Mouse (Mus musculus) hindbrain, embryonic 16.5 days (tissue): Measurements from ENCODE around the gene Plcl1. TPM values are rescaled to one million over a fixed set of nuclear protein-coding genes. Genes with fewer than 3 reads are reported as not detected.

ENCODE experiments used
- ATAC-seq: fragments of 200-750 bp; cut with Nextera tagmentation; 2 replicates; pipeline ENCODE4 v1.8.0; 2017; ENCODE audit warnings: moderate TSS enrichment, moderate library complexity
- H3K27ac ChIP-seq: fragments of 300-500 bp; sonication (generic); 2 replicates; pipeline ENCODE4 v1.5.1; 2014; ENCODE audit warnings: low read depth, mild to moderate bottlenecking, control low read depth, low read length, moderate library complexity
- H3K27me3 ChIP-seq: fragments of 300-500 bp; sonication (generic); replicated peaks from 2 replicates; pipeline ENCODE4 v1.6.1; 2014; ENCODE audit warnings: low read length; ENCODE audit not compliant: control insufficient read depth, insufficient read depth
- H3K36me3 ChIP-seq: fragments of 300-500 bp; sonication (generic); 2 replicates; pipeline ENCODE4 v1.6.1; 2014; ENCODE audit warnings: mild to moderate bottlenecking, low read length, moderate library complexity, mixed read lengths; ENCODE audit not compliant: control insufficient read depth, insufficient read depth
- H3K4me1 ChIP-seq: fragments of 300-500 bp; sonication (generic); 2 replicates; pipeline ENCODE4 v1.6.1; 2014; ENCODE audit warnings: low read depth, low read length; ENCODE audit not compliant: control insufficient read depth, insufficient read depth
- H3K4me2 ChIP-seq: fragments of 300-500 bp; sonication (generic); 2 replicates; pipeline ENCODE4 v1.6.1; 2014; ENCODE audit warnings: mild to moderate bottlenecking, low read length, control low read depth, moderate library complexity
- H3K4me3 ChIP-seq: fragments of 300-500 bp; sonication (generic); 2 replicates; pipeline ENCODE4 v1.5.1; 2014; ENCODE audit warnings: mild to moderate bottlenecking, low read length, control low read depth, moderate library complexity
- H3K9ac ChIP-seq: fragments of 300-500 bp; sonication (generic); 2 replicates; pipeline ENCODE4 v1.6.1; 2014; ENCODE audit warnings: low read depth, mild to moderate bottlenecking, control low read depth, low read length, moderate library complexity
- H3K9me3 ChIP-seq: fragments of 300-500 bp; sonication (generic); 2 replicates; pipeline ENCODE4 v1.6.1; 2014; ENCODE audit warnings: mild to moderate bottlenecking, low read length, moderate library complexity; ENCODE audit not compliant: control insufficient read depth
- WGBS: fragments of 180-500 bp; shearing (Covaris S2); extraction: QIAGEN DNeasy Blood & Tissue Kit; methylation state at CpG from one replicate; pipeline ENCODE4 v1.1.7; 2014; 5-methylcytosine and 5-hydroxymethylcytosine counted together
- polyA plus RNA-seq: library from polyadenylated mRNA; unstranded; fragments of >200 nt; fragmentation: Nextera tagmentation; extraction: Ambion mirVana; gene quantifications from 2 replicates; pipeline ENCODE4 v1.2.1, GENCODE M21; 2015

Gene Plcl1
- polyA plus RNA-seq, 1 experiment from 2014 or later: 3.7 TPM

GRCm38 (mm10) chr1:55429708-55430107, 24.0 kb downstream of the Plcl1 start:
- H3K4me2 ChIP-seq: no peak overlapping the region
- 97% methylated on average over 1 of the region's 1 CpGs for WGBS
- H3K36me3 ChIP-seq: no peaks in the 10 kb centered on the region
- no peak overlapping the region for H3K27ac ChIP-seq
- no peak overlapping the region for H3K9ac ChIP-seq
- no peak for ATAC-seq
- H3K27me3 ChIP-seq: no peaks in the 10 kb centered on the region
- H3K4me3 ChIP-seq: no peak overlapping the region
- H3K9me3 ChIP-seq: no peaks in the 10 kb centered on the region
- no peaks in the 10 kb centered on the region for H3K4me1 ChIP-seq

GRCm38 (mm10) chr1:55430587-55430986, 24.9 kb downstream of the Plcl1 start:
- WGBS: over 99% methylated on average over 3 of the region's 3 CpGs
- Histone ChIP-seq H3K27ac (no peak overlapping the region), H3K27me3 (no peaks in the 10 kb centered on the region), H3K9me3 (no peaks in the 10 kb centered on the region), H3K9ac (no peak overlapping the region), H3K4me1 (no peaks in the 10 kb centered on the region), H3K36me3 (no peaks in the 10 kb centered on the region), H3K4me3 (no peak overlapping the region), H3K4me2 (no peak overlapping the region)
- no peak for ATAC-seq

GRCm38 (mm10) chr1:55436589-55436988, 30.9 kb downstream of the Plcl1 start:
- Histone ChIP-seq H3K27me3 (no peaks in the 10 kb centered on the region), H3K9me3 (no peaks in the 10 kb centered on the region), H3K4me1 (no peaks in the 10 kb centered on the region), H3K27ac (no peak overlapping the region), H3K4me2 (no peak overlapping the region), H3K4me3 (no peak overlapping the region), H3K36me3 (no peaks in the 10 kb centered on the region), H3K9ac (no peak overlapping the region)
- 84% methylated on average over 5 of the region's 5 CpGs for WGBS
- no peak for ATAC-seq

GRCm38 (mm10) chr1:55437095-55437494, 31.4 kb downstream of the Plcl1 start:
- ATAC-seq: no peak
- H3K36me3 ChIP-seq: no peaks in the 10 kb centered on the region
- 83% methylated on average over 8 of the region's 8 CpGs for WGBS

GRCm38 (mm10) chr1:55438617-55439016, 32.9 kb downstream of the Plcl1 start:
- H3K36me3 ChIP-seq: no peaks in the 10 kb centered on the region
- no peaks in the 10 kb centered on the region for H3K9me3 ChIP-seq
- no peaks in the 10 kb centered on the region for H3K4me1 ChIP-seq
- no peak overlapping the region for H3K27ac ChIP-seq
- ATAC-seq: no peak
- no peaks in the 10 kb centered on the region for H3K27me3 ChIP-seq
- H3K9ac ChIP-seq: no peak overlapping the region
- 76% methylated on average over 4 of the region's 4 CpGs for WGBS
- no peak overlapping the region for H3K4me3 ChIP-seq
- no peak overlapping the region for H3K4me2 ChIP-seq

More at GRCm38 (mm10) chr1:55437095-55437494, 31.4 kb downstream of the Plcl1 start:
- no peak overlapping the region for H3K9ac ChIP-seq
- H3K27ac ChIP-seq: no peak overlapping the region
- H3K27me3 ChIP-seq: no peaks in the 10 kb centered on the region
- no peak overlapping the region for H3K4me3 ChIP-seq
- H3K9me3 ChIP-seq: no peaks in the 10 kb centered on the region
- H3K4me2 ChIP-seq: no peak overlapping the region
- H3K4me1 ChIP-seq: no peaks in the 10 kb centered on the region

GRCm38 (mm10) chr1:55445043-55445688, 39.4 kb downstream of the Plcl1 start:
- no peak overlapping the region for H3K4me3 ChIP-seq
- no peak for ATAC-seq
- WGBS: 96% methylated on average over 6 of the region's 6 CpGs
- no peaks in the 10 kb centered on the region for H3K27me3 ChIP-seq
- H3K4me2 ChIP-seq: no peak overlapping the region
- no peak overlapping the region for H3K27ac ChIP-seq
- H3K36me3 ChIP-seq: no peaks in the 10 kb centered on the region
- no peak overlapping the region for H3K9ac ChIP-seq
- no peaks in the 10 kb centered on the region for H3K9me3 ChIP-seq
- no peaks in the 10 kb centered on the region for H3K4me1 ChIP-seq

GRCm38 (mm10) chr1:55445689-55446044, 39.9 kb downstream of the Plcl1 start:
- Histone ChIP-seq H3K4me1 (no peaks in the 10 kb centered on the region), H3K4me3 (no peak overlapping the region), H3K27me3 (no peaks in the 10 kb centered on the region), H3K9ac (no peak overlapping the region), H3K9me3 (no peaks in the 10 kb centered on the region), H3K4me2 (no peak overlapping the region), H3K27ac (no peak overlapping the region), H3K36me3 (no peaks in the 10 kb centered on the region)
- ATAC-seq: no peak
- 79% methylated on average over 3 of the region's 3 CpGs for WGBS

- no peak overlapping the region for H3K4me3 ChIP-seq
- H3K36me3 ChIP-seq: no peaks in the 10 kb centered on the region
- H3K4me2 ChIP-seq: no peak overlapping the region
- WGBS: 88% methylated on average over 5 of the region's 5 CpGs
- no peaks in the 10 kb centered on the region for H3K27me3 ChIP-seq
- no peak overlapping the region for H3K9ac ChIP-seq
- H3K27ac ChIP-seq: no peak overlapping the region
- no peaks in the 10 kb centered on the region for H3K9me3 ChIP-seq
- no peak for ATAC-seq
- H3K4me1 ChIP-seq: no peaks in the 10 kb centered on the region
Measured at GRCm38 (mm10) chr1:55446273-55446672, 40.6 kb downstream of the Plcl1 start.

GRCm38 (mm10) chr1:55446876-55447275, 41.2 kb downstream of the Plcl1 start:
- no peaks in the 10 kb centered on the region for H3K27me3 ChIP-seq
- no peaks in the 10 kb centered on the region for H3K4me1 ChIP-seq
- H3K9me3 ChIP-seq: no peaks in the 10 kb centered on the region
- H3K4me3 ChIP-seq: no peak overlapping the region
- H3K4me2 ChIP-seq: no peak overlapping the region
- no peak for ATAC-seq
- no peaks in the 10 kb centered on the region for H3K36me3 ChIP-seq
- H3K27ac ChIP-seq: no peak overlapping the region
- 93% methylated on average over 2 of the region's 2 CpGs for WGBS
- H3K9ac ChIP-seq: no peak overlapping the region

- Histone ChIP-seq H3K4me1 (no peaks in the 10 kb centered on the region), H3K4me2 (no peak overlapping the region), H3K4me3 (no peak overlapping the region), H3K36me3 (no peaks in the 10 kb centered on the region), H3K27me3 (no peaks in the 10 kb centered on the region), H3K9me3 (no peaks in the 10 kb centered on the region), H3K9ac (no peak overlapping the region), H3K27ac (no peak overlapping the region)
- ATAC-seq: no peak
- WGBS: 82% methylated on average over 2 of the region's 2 CpGs
Measured at GRCm38 (mm10) chr1:55447661-55448060, 41.9 kb downstream of the Plcl1 start.
